Mouse (Mus musculus) layer of hippocampus, adult 11-12 months (tissue): Measurements from ENCODE around the gene Mfsd8.
"Not testable (repeated sequence)": the region's sequence is repeated elsewhere in the genome, so short reads cannot be mapped to it uniquely, and the experiment has no call there.

Source experiments
- DNase-seq: peaks from one replicate; pipeline ENCODE4 v3.0.0; 2022; ENCODE audit warnings: low spot score

Mfsd8 gene

DNA sequence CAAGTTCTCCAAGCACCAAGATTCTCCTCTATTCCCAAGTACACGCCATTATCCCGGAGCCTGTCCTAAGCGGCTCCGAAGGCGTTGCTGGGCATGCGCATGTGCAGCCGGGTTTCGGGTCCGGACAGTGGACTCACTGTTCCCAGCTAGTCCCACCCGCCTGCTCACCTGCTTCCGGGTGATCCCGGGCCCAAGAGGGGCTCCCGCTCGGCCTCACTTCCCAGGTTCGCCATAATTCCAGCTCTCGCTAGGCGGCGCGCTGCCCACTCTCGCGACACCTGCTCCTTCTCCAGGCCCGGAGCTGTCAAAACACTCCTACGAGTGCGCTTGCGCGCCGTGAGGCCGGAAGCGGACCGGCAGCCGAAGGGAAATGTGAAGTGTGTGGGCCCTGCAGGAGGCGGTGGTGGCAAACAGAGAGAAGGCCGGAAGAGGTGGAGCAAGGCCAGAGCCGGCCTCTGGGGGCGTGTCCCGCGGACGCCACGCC lies at the start of gene Mfsd8:
Gene Mfsd8 (minus strand): TSS at position 414 of the 484 bp plus-strand sequence.
- DNase-seq: peak; percentile 97

DNA sequence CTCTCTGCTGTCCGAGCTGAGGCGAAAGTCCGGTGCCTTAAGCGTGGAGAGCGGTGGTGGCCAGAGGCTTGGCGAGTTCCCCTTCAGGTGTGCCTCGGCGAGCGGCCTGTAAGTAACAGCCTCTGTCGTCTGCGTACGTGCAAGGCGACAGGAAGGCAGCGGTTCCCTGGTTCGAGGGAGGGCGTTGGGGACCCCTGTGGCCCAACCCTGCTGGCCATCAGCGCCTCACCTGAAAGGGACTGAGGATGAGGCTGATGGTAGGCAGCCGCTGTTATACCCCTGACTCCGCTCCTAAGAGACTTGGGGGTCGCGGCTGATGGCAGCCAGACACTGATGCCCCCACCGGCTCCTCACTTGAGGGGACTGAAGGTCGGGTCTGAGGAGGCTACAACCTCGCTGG lies 47.6 kb upstream of the Mfsd8 start:
- peak; percentile 15 for DNase-seq

DNA sequence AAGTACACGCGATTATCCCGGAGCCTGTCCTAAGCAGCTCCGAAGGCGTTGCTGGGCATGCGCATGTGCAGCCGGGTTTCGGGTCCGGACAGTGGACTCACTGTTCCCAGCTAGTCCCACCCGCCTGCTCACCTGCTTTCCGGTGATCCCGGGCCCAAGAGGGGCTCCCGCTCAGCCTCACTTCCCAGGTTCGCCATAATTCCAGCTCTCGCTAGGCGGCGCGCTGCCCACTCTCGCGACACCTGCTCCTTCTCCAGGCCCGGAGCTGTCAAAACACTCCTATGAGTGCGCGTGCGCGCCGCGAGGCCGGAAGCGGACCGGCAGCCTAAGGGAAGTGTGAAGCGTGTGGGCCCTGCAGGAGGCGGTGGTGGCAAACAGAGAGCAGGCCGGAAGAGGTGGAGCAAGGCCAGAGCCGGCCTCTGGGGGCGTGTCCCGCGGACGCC lies 47.2 kb upstream of the Mfsd8 start:
- DNase-seq: peak; percentile 99

DNA sequence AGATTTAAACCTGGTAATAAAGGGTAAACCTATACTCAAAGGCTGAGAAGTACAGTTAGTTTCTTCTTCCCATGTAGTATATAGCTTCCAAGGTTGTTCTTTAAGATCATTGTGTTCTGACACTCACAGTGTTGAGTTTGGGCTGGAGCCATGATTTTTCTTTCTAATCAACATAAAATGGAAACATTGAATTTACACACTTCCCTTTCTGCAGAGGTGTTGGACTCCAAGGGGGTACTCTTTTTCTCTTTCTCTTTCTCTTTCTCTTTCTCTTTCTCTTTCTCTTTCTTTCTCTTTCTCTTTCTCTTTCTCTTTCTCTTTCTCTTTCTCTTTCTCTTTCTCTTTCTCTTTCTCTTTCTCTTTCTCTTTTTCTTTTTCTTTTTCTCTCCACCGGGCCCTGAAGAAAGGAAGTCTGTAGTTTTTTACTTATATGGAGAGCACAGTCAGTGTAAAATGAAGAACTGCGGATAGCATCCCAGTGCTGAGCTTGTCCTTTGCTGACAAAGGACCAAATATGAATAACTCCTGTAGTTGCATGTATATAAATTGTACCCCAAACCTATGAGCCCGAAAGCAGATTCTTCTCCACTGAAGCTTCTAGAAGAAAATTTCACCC lies 6.5 kb upstream of the Mfsd8 start:
- DNase-seq: not testable (repeated sequence)

DNA sequence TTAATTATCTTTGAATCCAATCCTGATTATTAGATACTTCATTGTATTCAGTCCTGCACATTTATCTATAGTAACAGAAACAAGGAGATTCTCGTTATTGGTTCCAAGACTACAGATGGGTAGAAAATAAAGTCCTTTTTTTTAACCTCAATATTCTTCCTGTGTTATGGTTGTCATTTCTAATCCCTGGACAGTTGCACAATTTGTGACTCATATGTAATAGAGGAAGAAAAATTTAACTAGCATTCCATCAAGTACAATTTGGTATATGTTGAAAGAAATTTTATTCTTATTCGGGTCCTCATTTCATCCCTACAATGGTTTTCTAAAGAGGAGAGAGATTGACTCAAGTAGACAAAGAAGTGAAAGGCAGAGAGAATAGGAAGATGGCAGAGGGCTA lies 1.2 kb upstream of the Mfsd8 start:
- not testable (repeated sequence) for DNase-seq

DNA sequence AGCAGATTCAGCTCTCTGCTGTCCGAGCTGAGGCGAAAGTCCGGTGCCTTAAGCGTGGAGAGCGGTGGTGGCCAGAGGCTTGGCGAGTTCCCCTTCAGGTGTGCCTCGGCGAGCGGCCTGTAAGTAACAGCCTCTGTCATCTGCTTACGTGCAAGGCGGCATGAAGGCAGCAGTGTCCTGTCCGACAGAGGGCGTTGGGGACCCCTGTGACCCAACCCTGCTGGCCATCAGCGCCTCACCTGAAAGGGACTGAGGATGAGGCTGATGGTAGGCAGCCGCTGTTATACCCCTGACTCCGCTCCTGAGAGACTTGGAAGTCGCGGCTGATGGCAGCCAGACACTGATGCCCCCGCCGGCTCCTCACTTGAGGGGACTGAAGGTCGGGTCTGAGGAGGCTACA lies 332 bp upstream of the Mfsd8 start:
- peak; percentile 53 for DNase-seq

DNA sequence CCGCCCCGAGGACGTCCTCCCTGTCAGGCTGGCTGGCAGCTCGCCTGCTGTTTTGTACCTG lies 101 bp upstream of the Mfsd8 start, which contains the start of gene Abhd18:
Gene Abhd18 (plus strand): TSS at position 14 of the 61 bp plus-strand sequence.
- DNase-seq: not testable (repeated sequence)

DNA sequence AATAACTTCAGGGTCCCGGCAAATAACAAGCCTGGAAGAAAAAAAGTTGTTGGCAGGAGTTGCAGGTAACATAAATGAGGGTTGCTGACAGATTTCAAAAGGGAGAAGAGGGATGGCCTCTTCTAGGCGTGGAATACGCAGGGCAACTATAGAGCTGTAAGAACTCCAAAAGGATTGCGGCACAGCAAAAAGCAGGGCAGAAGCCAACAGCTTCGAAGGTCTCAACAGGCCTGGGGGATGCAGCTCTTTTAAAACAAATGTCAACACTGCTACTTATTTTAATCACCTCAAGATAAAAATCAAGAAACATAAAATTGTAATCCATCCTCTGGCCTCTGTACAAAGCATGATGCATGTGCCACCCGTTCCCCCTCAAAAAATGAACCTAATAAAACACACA lies 1.2 kb downstream of the Mfsd8 start:
- DNase-seq: not testable (repeated sequence)

DNA sequence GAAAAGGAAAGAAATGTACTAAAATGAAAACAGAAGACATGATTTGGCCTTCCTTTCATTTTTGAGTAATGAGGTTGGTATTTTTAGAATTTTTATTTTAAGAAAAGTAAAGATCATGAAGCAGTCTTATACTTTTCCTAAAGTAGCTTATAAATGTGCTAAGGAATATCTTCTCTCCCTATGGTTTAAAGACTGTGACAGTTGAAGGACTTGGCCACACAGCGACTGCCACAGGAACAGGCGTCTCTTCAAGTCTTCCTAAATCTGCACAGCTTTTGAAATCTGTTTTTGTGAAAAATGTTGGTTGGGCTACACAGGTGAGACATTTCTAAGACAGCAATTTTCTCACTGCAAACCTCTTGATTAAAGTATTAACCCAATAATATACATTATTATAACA lies 33.4 kb downstream of the Mfsd8 start:
- DNase-seq: no peak

DNA sequence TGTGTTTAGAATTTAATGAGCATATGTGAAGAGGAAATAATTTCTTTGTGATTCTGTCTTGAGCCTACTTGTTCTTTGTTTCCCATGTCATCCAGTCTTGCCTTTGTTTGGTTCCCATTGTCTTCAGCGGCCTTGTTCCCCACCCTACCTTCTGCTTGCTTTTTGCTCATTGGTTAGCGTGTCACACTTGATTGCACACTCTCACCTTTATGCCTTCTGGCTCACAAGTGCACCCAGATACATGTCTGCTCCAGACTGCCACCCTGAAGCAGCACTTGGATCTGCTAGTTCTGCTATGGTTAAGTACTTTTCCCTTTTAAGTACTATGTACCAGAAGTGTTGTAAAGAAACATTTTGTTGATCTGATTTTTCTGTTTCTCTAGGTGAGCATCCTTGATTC lies 36.8 kb downstream of the Mfsd8 start:
- DNase-seq: no peak

DNA sequence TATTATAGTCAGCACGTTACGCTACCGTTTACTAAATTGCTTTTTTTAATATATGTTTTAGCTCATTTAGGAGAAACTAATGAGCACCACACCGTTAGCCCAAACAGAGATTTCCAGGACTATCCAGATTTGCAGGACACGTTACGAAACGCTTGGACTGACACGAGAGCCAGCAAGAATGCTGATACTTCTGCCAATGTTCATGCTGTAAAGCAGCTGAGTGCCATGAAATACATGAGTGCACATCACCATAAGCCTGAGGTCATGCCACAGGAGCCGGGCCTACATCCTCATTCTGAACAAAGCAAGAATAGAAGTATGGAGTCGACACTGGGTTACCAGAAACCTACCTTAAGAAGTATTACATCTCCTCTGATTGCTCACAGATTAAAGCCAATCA lies 38.0 kb downstream of the Mfsd8 start:
- DNase-seq: no peak

DNA sequence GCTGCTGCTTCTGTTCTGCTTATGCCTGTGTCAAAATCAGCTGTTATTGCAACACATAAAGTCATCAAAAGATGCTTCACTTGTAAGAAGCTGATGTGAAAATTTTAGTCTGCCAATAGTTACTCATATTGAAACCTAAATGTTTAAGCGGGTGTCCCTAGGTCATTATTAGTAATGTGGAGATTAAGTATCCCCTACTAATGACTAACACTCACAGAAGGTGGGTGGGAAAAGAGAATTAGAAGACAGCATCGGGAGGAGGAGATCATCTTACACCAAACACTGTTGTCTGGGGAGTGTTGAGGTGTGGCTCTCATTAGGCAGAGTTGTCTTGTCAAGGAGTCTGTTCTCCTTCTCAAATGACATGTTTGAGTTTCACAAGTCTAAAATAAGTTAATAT lies 39.8 kb downstream of the Mfsd8 start:
- DNase-seq: no peak

DNA sequence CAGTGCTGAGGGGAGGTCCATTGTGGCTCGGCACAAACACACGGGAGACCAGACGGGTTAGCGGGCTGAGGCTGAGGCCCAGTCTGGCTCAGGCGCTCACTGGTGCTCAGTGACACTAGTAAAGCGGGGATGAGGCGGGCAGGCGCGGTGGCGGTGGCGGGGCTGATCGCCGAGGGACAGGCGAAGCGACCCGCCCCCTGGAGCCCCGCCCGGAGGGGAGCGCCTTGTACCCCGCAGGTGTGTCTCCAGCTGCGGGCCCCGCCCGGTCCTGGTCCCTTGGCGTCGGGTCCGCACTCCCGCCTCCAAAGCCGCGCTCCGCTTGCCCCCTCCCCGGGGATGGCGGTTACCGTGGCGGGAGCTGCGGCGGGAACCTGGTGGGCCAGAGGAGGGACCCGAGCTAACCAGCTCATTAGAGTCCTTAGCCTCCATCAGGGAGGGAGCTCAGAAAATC lies 46.3 kb downstream of the Mfsd8 start:
- no peak for DNase-seq

DNA sequence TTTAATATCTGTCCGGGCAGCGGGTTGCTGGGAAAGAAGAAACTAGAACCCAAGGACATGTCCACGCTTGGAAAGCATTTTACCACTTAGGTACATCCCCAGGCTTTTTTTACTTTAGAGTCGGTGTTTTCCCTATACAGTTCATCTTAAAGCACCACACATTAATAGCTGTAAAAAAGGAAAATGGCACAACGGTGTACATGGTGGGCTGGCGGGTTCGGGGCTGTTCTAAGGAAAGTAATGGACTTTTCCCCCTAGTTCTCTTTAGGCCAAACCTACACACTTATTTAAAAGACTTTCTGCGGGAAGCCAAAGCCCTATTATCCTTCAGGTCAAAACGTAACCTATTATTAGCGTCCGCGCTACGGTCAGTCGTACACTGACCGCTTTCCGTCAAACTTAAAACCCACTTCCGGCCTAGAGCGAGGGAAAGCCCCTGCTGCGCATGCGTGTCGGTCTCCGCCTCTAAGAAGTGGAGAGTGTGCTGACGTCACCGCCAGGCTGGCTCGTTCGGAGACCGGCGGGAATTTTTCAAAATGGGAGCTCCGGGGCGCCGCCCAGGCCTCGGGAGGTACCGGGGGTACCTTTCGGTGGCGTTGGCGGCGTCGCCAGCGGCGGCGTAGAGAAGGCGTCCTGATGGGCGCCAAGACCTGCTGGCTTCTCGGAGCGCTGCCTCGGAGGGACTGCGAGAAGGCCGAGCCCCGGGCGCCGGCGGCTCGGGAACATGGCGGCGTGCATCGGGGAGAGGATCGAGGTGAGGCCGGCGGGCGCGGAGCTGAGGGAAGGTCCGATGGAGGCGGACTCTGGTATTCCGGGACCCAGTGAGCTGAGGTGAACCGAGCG lies 46.9 kb downstream of the Mfsd8 start, which contains the start of gene Plk4:
Gene Plk4 (plus strand): TSS at position 490 of the 843 bp plus-strand sequence.
- DNase-seq: peak; percentile 96

DNA sequence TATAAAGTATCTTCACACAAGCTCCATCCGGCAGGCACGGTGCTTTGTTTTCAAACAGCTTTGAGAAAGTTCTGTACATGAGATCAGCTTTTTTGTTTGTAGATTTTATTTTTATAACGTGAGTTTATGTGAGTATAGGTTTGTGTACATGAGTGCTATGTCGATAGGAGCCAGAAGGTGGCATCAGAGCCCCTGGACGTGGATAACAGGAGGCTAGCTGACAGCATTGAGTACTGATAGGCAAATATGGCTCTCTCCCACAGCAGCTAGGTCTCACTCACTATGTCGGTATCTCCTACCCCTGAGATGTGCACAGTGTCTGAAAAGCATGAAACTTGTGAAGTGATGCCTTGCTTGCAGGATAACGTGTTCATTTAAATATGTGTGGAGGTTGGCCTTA lies 48.2 kb downstream of the Mfsd8 start:
- peak; percentile 52 for DNase-seq

DNA sequence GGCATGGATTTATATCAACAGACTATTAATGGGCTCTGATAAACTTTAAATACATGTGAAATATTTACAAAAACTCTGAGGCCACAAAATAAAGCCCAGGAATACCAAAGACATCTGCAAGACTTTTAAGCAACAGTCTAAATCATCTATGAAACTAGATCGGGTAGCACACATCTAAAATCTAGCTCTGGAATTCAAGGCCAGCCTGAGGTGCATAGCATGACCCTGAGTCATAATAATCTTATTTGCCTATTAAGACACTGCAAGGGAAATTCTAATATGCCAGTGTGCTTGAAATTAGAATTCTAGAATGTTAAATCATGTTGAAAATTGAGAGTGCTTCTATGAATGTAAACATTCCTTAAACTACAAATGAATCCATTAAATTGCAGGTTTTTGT lies 48.6 kb downstream of the Mfsd8 start:
- DNase-seq: no peak

DNA sequence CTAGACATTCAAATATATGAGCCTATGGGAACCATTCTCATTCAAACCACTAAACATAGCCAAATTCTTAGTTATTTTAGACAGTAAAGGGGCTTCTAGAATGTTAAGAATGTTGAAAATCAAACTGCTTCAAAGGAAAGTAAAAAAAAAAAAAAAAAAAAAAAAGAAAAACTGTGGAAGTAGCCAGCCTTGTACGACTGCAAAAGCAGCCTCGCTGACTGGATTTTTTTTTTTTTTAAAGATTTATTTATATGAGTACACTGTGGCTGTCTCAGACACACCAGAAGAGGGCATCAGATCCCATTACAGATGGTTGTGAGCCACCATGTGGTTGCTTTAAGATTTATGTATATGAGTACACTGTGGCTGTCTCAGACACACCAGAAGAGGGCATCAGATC lies 52.9 kb downstream of the Mfsd8 start:
- no peak for DNase-seq
